8 mouse cellular contexts compared by ENCODE assay signal in the genomic region with DNA sequence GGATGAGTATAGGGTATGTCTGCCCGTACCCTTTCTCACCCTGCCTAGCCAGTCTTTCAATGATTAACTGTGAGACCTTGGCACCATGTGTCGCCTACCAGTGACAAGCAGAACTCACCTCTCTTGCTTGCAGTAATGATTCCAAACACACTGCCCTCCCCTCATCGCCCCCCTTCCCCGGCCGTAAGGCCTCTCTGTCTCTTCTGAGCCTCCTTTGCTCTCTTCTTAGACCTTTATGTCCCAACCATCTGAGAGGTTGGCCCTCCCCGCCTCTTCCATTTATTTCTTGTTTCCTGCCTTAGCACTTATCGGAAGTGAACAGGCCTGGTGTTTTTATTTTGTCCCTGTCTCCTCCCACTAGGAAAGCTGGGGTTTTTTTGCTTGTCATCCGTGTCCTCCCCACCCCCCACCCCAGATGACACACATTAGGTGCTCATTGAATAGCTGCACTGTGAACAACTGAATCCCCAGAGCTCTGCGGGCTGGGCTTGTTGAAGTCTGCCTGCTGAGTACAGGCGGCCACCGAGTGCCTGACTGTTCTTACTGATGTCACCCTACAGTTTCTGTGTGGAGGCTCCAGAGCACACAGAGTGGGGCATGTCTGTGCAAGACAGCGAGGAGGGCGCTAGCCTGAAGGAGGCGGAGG.
DNase-seq lines count a peak whose midpoint lies in the region; ATAC-seq lines count a peak whose summit lies in the region.

No protein-coding gene starts in this region.

- WGBS in hindbrain, embryonic 15.5 days: 33% methylated on average over 14 of the region's 14 CpGs
- WGBS in liver, embryonic 11.5 days: 45% methylated on average over 14 of the region's 14 CpGs

- ATAC-seq in common myeloid progenitor, adult 5-6 weeks (replicated peaks; ENCODE audit: low read depth, poor library complexity, severe bottlenecking): peak; percentile 28
- peak; percentile 25; the same call in 1 of the 2 replicates for ATAC-seq in hindbrain, embryonic 15.5 days (ENCODE audit: low FRiP score, low read depth)
- ATAC-seq in liver, embryonic 11.5 days (replicated peaks; ENCODE audit: low FRiP score): peak; percentile 44

- no peaks in the 10 kb centered on the region for H3K27me3 ChIP-seq in hindbrain, embryonic 15.5 days
- no peaks in the 10 kb centered on the region for H3K27me3 ChIP-seq in liver, embryonic 11.5 days (replicated peaks; ENCODE audit: control insufficient read depth, insufficient read depth, low read length)

- peak overlapping the region; percentile 25; the same call in 1 of the 2 replicates for H3K27ac ChIP-seq in hindbrain, embryonic 15.5 days (replicated peaks)
- H3K27ac ChIP-seq in liver, embryonic 11.5 days (ENCODE audit: low read depth, low read length): peak overlapping the region; percentile 74

- H3K4me3 ChIP-seq in hindbrain, embryonic 15.5 days: no peak overlapping the region
- no peak overlapping the region for H3K4me3 ChIP-seq in liver, embryonic 11.5 days (ENCODE audit: low read depth, low read length)

- no peak overlapping the region for H3K9ac ChIP-seq in hindbrain, embryonic 15.5 days
- peak overlapping the region; percentile 39 for H3K9ac ChIP-seq in liver, embryonic 11.5 days (ENCODE audit: low read depth, low read length)

- peaks cover 60% of the 10 kb centered on the region for H3K4me1 ChIP-seq in hindbrain, embryonic 15.5 days (replicated peaks)
- peaks cover 68% of the 10 kb centered on the region for H3K4me1 ChIP-seq in liver, embryonic 11.5 days (replicated peaks; ENCODE audit: control insufficient read depth, insufficient read depth, low read length)

- H3K36me3 ChIP-seq in hindbrain, embryonic 15.5 days: no peaks in the 10 kb centered on the region
- H3K36me3 ChIP-seq in liver, embryonic 11.5 days (ENCODE audit: control insufficient read depth, insufficient read depth, low read length): no peaks in the 10 kb centered on the region

- peak; percentile 35 for DNase-seq in R1 (ENCODE audit: low read depth, low spot score)
- no peak for DNase-seq in liver, embryonic 11.5 days (ENCODE audit: low spot score)
- no peak for DNase-seq in right cerebral cortex, postnatal 4 days
- no peak for DNase-seq in thymus, postnatal 4 days
- no peak for DNase-seq in T-cell, adult 2 months (ENCODE audit: low spot score)
- no peak for DNase-seq in thymus, postnatal 0 days (ENCODE audit: low spot score)

- H3K9me3 ChIP-seq in hindbrain, embryonic 15.5 days: no peaks in the 10 kb centered on the region
- H3K9me3 ChIP-seq in liver, embryonic 11.5 days (ENCODE audit: control insufficient read depth, low read length): no peaks in the 10 kb centered on the region

- H3K4me2 ChIP-seq in hindbrain, embryonic 15.5 days: no peak overlapping the region
- peak overlapping the region; percentile 16 for H3K4me2 ChIP-seq in liver, embryonic 11.5 days
